Mouse (Mus musculus) megakaryocyte, embryonic 14.5 days (primary cell): ENCODE results near the gene Eya2.

Source experiments
- FLI1 ChIP-seq: IDR thresholded peaks from 2 replicates; pipeline ENCODE4 v1.6.1; 2012; ENCODE audit warnings: low read length, inconsistent platforms, mixed read lengths
- GATA1 ChIP-seq: IDR thresholded peaks from 3 replicates; pipeline ENCODE4 v1.6.1; 2012; ENCODE audit warnings: mixed read lengths, low read length, inconsistent platforms, borderline replicate concordance

- TF ChIP-seq GATA1 (no peak), FLI1 (no peak)
These were observed 164.7 kb downstream of the Eya2 start for GRCm38 (mm10) chr2:165759421-165759985.
